Mouse (Mus musculus): Measurements from ENCODE around the gene Tbl1x.

- TF ChIP-seq CTCF (IDR thresholded peaks at IDR 0.05; ENCODE audit: low read depth) (no peak), EP300 (IDR thresholded peaks at IDR 0.05; ENCODE audit: low read depth) (no peak)
Observed at GRCm38 (mm10) chrX:77509776-77510175, 1.0 kb upstream of the Tbl1x start.
